Mouse (Mus musculus) testis, adult 2 months (tissue): ENCODE results near the gene Prmt3.

Experiments used
- CTCF ChIP-seq: fragments of 200-500 bp; IDR thresholded peaks from 2 replicates; pipeline ENCODE4 v1.5.1; 2012; ENCODE audit warnings: low read depth, mild to moderate bottlenecking, inconsistent platforms, low read length, moderate library complexity; ENCODE audit not compliant: control insufficient read depth, insufficient read depth, insufficient replicate concordance
- POLR2A ChIP-seq: fragments of 200-500 bp; IDR thresholded peaks from 2 replicates; pipeline ENCODE4 v1.6.1; 2012; ENCODE audit warnings: low read depth, mild to moderate bottlenecking, inconsistent platforms, low read length, moderate library complexity; ENCODE audit not compliant: control insufficient read depth

DNA sequence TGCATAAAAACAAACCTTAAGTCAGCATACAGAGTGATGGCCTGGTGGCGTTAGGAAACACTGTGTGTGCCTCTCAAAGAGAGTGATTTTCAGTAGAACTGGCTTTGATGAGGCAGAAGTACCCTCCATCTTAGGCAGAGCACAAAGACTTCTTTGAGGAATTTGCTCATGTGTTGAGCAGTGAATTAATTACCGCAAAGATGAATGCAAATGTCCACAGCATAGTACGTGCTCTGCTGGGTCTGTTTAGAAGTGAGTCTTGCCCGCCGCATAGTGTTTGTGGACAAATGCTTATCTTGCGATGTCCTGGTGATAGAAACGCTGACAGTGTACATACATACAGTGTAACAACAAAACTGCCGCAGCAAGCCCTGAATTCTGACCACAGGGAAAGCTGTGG, 38.7 kb upstream of the Prmt3 start:
- TF ChIP-seq CTCF = no peak
- no peak for TF ChIP-seq POLR2A
